Mouse (Mus musculus): ENCODE results near the gene OR5BS1P.

GRCm38 (mm10) chr15:98483907-98484886, 14.5 kb downstream of the OR5BS1P start:
- TF ChIP-seq EP300 (IDR thresholded peaks at IDR 0.05; ENCODE audit: low read depth) (peak; percentile 13; the same call in 1 of the 2 replicates), CTCF (IDR thresholded peaks at IDR 0.05; ENCODE audit: low read depth) (no peak)
